Mouse (Mus musculus) heart, embryonic 11.5 days (tissue): ENCODE measurements around the gene Rraga. TPM values are rescaled to one million over a fixed set of nuclear protein-coding genes. Genes with fewer than 3 reads are reported as not detected.

Experiments
- ATAC-seq: fragments of 200-750 bp; cut with Nextera tagmentation; replicated peaks from 2 replicates; pipeline ENCODE4 v1.8.0; 2017; ENCODE audit warnings: moderate library complexity; ENCODE audit not compliant: insufficient number of reproducible peaks, low FRiP score, low TSS enrichment
- H3K27ac ChIP-seq: fragments of 300-500 bp; sonication (generic); 2 replicates; pipeline ENCODE4 v1.5.1; 2014; ENCODE audit warnings: mild to moderate bottlenecking, low read depth, low read length
- H3K27me3 ChIP-seq: fragments of 300-500 bp; sonication (generic); 2 replicates; pipeline ENCODE4 v1.6.1; 2014; ENCODE audit warnings: mild to moderate bottlenecking, low read length, mixed read lengths; ENCODE audit not compliant: control insufficient read depth, insufficient read depth
- H3K36me3 ChIP-seq: fragments of 300-500 bp; sonication (generic); 2 replicates; pipeline ENCODE4 v1.6.1; 2014; ENCODE audit warnings: mild to moderate bottlenecking, low read length, moderate library complexity, mixed read lengths; ENCODE audit not compliant: control insufficient read depth, insufficient read depth
- H3K4me1 ChIP-seq: fragments of 300-500 bp; sonication (generic); 2 replicates; pipeline ENCODE4 v1.6.1; 2014; ENCODE audit warnings: low read length; ENCODE audit not compliant: control insufficient read depth, insufficient read depth
- H3K4me2 ChIP-seq: fragments of 300-500 bp; sonication (generic); 2 replicates; pipeline ENCODE4 v1.6.1; 2014; ENCODE audit warnings: mild to moderate bottlenecking, moderate library complexity
- H3K4me3 ChIP-seq: fragments of 300-500 bp; sonication (generic); 2 replicates; pipeline ENCODE4 v1.5.1; 2014; ENCODE audit warnings: low read depth, low read length
- H3K9ac ChIP-seq: fragments of 300-500 bp; sonication (generic); 2 replicates; pipeline ENCODE4 v1.6.1; 2014; ENCODE audit warnings: mild to moderate bottlenecking, low read depth, low read length, moderate library complexity
- H3K9me3 ChIP-seq: fragments of 300-500 bp; sonication (generic); replicated peaks from 2 replicates; pipeline ENCODE4 v1.6.1; 2016; ENCODE audit warnings: low read length; ENCODE audit not compliant: control insufficient read depth
- WGBS: fragments of 180-500 bp; shearing (Covaris S2); extraction: QIAGEN DNeasy Blood & Tissue Kit; methylation state at CpG from one replicate; pipeline ENCODE4 v1.1.7; 2014; ENCODE audit not compliant: insufficient replicate concordance; 5-methylcytosine and 5-hydroxymethylcytosine counted together
- polyA plus RNA-seq: library from polyadenylated mRNA; unstranded; fragments of >200 nt; fragmentation: Nextera tagmentation; extraction: Ambion mirVana; gene quantifications from 2 replicates; pipeline ENCODE4 v1.2.1, GENCODE M21; 2014

The Rraga gene
- 64.2 and 86.9 TPM in 2 replicates for polyA plus RNA-seq

GRCm38 (mm10) chr4:86575283-86575983 lies at the start of gene Rraga:
Gene Rraga (plus strand): TSS chr4:86575668.
- no peaks in the 10 kb centered on the region for H3K36me3 ChIP-seq
- H3K4me1 ChIP-seq = peaks cover 16% of the 10 kb centered on the region
- H3K4me2 ChIP-seq = peak within 1 kb of the TSS; percentile 93
- H3K9me3 ChIP-seq = no peaks in the 10 kb centered on the region
- H3K4me3 ChIP-seq = peak within 1 kb of the TSS; percentile 92
- ATAC-seq = peak; percentile 95
- peak within 1 kb of the TSS; percentile 97 for H3K9ac ChIP-seq
- WGBS = under 1% methylated on average over 53 of the region's 53 CpGs
- H3K27ac ChIP-seq = peak within 1 kb of the TSS; percentile 96
- no peaks in the 10 kb centered on the region for H3K27me3 ChIP-seq

DNA sequence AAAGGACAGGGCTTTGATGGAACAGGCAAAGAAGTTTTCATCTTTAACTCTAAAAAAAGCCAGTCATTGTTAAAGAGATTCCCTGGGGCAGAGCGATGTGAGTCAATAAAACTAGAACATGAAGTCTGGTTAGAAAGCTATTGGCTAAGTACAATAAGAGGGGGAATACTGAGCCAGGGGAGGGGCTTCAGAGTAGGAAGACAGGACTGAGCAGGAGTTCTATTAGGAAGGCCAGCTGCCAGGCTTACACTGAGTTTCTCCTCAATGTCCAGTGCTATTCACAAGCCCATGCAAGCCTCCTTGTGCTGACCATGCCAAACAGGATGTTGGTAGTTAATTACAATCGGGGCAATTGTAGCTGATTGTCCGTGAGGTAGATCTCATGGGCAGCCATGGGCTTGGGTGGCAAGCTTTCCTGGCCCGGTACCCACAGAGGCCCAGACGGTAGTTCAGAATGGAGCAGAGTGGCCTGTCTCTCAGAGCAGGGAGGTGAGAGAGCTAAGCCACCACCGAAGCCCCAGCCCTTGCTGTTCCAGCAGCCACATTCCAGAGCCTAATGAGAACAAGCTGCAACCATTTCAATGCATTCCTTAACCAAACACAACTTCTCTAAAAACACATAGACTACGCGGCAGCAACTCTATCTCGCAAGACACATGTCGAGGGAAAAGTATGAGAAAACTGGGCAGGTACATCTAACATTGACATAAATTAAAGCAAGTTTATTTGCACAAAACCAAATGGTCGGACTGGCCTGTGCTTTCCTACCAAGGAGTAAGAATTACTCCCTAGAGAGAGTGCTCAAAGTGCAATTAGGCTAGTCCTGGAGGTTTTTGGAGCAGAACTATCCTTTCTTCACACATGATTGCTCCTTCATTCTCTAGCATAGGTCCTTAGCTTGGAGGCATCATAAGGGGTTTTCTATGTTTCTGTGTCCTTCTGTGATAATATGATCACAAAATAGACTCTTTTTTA lies 48.0 kb upstream of the Rraga start:
- Histone ChIP-seq H3K27me3 (no peaks in the 10 kb centered on the region), H3K9ac (no peak overlapping the region), H3K9me3 (no peaks in the 10 kb centered on the region), H3K4me3 (no peak overlapping the region), H3K36me3 (no peaks in the 10 kb centered on the region), H3K4me1 (no peaks in the 10 kb centered on the region; the same call in 1 of the 2 replicates), H3K27ac (no peak overlapping the region), H3K4me2 (no peak overlapping the region)
- 60% methylated on average over 11 of the region's 11 CpGs for WGBS
- ATAC-seq = no peak

- H3K9me3 ChIP-seq = no peaks in the 10 kb centered on the region
- no peaks in the 10 kb centered on the region; the same call in 1 of the 2 replicates for H3K4me1 ChIP-seq
- H3K4me3 ChIP-seq = no peak overlapping the region
- 73% methylated on average over 6 of the region's 6 CpGs for WGBS
- H3K4me2 ChIP-seq = no peak overlapping the region
- H3K27ac ChIP-seq = no peak overlapping the region
- ATAC-seq = no peak
- no peaks in the 10 kb centered on the region for H3K36me3 ChIP-seq
- no peaks in the 10 kb centered on the region for H3K27me3 ChIP-seq
- H3K9ac ChIP-seq = no peak overlapping the region
Observed at GRCm38 (mm10) chr4:86529161-86529560, 46.3 kb upstream of the Rraga start.

- Histone ChIP-seq H3K4me3 (no peak overlapping the region), H3K9ac (no peak overlapping the region), H3K4me2 (no peak overlapping the region), H3K4me1 (no peaks in the 10 kb centered on the region), H3K9me3 (no peaks in the 10 kb centered on the region), H3K27me3 (no peaks in the 10 kb centered on the region), H3K27ac (no peak overlapping the region), H3K36me3 (no peaks in the 10 kb centered on the region)
- WGBS = 82% methylated on average over 8 of the region's 8 CpGs
- no peak for ATAC-seq
Observed at GRCm38 (mm10) chr4:86533406-86534090, 41.9 kb upstream of the Rraga start.

GRCm38 (mm10) chr4:86534091-86534481 lies 41.4 kb upstream of the Rraga start:
- 49% methylated on average over 5 of the region's 5 CpGs for WGBS
- no peak for ATAC-seq
- Histone ChIP-seq H3K27me3 (no peaks in the 10 kb centered on the region), H3K27ac (no peak overlapping the region), H3K36me3 (no peaks in the 10 kb centered on the region), H3K9ac (no peak overlapping the region), H3K4me2 (no peak overlapping the region), H3K4me3 (no peak overlapping the region), H3K4me1 (no peaks in the 10 kb centered on the region), H3K9me3 (no peaks in the 10 kb centered on the region)

DNA sequence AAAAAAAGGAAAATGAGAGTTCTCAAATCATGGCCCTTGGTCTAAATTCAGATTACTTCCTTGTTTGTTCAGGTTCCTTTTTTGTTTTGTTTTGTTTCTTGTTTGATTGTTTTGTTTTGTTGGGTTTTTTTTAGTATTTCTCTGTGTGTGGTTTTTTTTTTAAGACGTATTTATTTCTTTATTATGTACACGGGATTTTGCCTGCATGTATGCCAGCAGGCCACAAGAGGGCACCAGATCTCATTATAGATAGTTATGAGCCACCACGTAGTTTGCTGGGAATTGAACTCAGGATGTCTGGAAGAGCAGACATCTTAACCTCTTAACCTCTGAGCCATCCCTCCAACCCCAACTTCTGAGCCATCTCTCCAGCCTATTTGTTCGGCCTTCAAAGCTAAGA lies 37.5 kb upstream of the Rraga start:
- 38% methylated on average over 4 of the region's 4 CpGs for WGBS
- no peak overlapping the region for H3K27ac ChIP-seq
- no peaks in the 10 kb centered on the region for H3K36me3 ChIP-seq
- H3K9me3 ChIP-seq = no peaks in the 10 kb centered on the region
- H3K27me3 ChIP-seq = no peaks in the 10 kb centered on the region
- no peak overlapping the region for H3K9ac ChIP-seq
- H3K4me1 ChIP-seq = no peaks in the 10 kb centered on the region
- no peak for ATAC-seq
- H3K4me2 ChIP-seq = no peak overlapping the region
- no peak overlapping the region for H3K4me3 ChIP-seq

DNA sequence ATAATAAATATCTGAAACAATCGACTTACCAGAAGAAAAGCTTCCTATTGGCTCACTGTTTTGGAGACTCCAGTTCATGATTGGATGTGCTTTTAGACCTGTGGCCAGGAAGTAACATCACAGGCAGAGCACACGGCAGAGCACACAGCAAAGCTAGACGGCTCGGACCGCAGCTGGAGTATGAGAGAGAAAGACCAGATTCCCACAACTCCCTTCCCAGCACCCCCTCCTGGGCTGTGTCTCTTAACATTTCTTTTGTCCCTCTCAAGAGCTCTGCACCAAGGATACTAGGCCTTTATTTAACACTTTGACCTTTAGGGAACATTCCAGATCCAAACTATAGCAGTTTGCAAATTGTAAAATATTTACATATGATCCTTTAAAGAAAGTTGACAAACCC lies 36.5 kb upstream of the Rraga start:
- Histone ChIP-seq H3K27ac (no peak overlapping the region), H3K36me3 (no peaks in the 10 kb centered on the region), H3K9me3 (no peaks in the 10 kb centered on the region), H3K9ac (no peak overlapping the region), H3K4me2 (no peak overlapping the region), H3K4me1 (no peaks in the 10 kb centered on the region), H3K4me3 (no peak overlapping the region), H3K27me3 (no peaks in the 10 kb centered on the region)
- WGBS = 84% methylated on average over 5 of the region's 5 CpGs
- ATAC-seq = no peak

- no peaks in the 10 kb centered on the region for H3K9me3 ChIP-seq
- ATAC-seq = no peak
- H3K27me3 ChIP-seq = no peaks in the 10 kb centered on the region
- H3K27ac ChIP-seq = no peak overlapping the region
- WGBS = 92% methylated on average over 1 of the region's 1 CpGs
- H3K4me3 ChIP-seq = no peak overlapping the region
- H3K36me3 ChIP-seq = no peaks in the 10 kb centered on the region
- no peak overlapping the region for H3K9ac ChIP-seq
- no peaks in the 10 kb centered on the region for H3K4me1 ChIP-seq
- no peak overlapping the region for H3K4me2 ChIP-seq
Observed at GRCm38 (mm10) chr4:86541573-86541972, 33.9 kb upstream of the Rraga start.
